Mouse (Mus musculus) kidney, adult 2 months (tissue): Measurements from ENCODE around the gene Ap1s1.
A peak's percentile ranks its signal among the peaks of the same experiment; 100 is the strongest.

Experiments
- CTCF ChIP-seq: fragments of 200-500 bp; conservative IDR thresholded peaks from 2 replicates; pipeline ENCODE4 v1.5.1; 2011; ENCODE audit warnings: low read depth, mild to moderate bottlenecking, control low read depth, low read length, moderate library complexity, mixed read lengths; ENCODE audit not compliant: insufficient read depth, insufficient read length
- POLR2A ChIP-seq: fragments of 200-500 bp; IDR thresholded peaks from one replicate; pipeline ENCODE4 v1.6.1; 2011; ENCODE audit warnings: low read depth, low read length, control low read depth

DNA sequence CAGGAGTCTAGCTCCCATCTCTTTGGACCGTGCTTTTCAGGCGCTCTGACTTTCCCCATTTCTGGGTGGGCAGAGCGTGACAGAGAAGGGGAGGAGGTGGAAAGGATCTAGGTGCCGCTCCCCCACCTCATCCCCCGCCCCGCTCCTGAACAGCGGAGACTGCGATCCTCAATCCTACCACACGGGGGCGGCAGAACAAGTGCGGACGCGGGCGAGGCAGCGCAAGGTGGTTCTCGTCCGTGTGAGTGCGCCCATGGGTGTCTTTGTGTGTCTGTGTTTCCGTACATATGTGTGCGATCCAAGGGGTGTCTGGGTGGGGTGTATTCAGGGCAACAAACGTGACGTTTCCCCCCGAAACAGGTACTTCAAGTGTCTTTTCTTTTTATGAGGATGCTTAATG lies 20.8 kb downstream of the Ap1s1 start:
- peak; percentile 83 for TF ChIP-seq CTCF
- TF ChIP-seq POLR2A: no peak
